Comparison of ENCODE assay signal across 8 mouse cellular contexts in the genomic region with DNA sequence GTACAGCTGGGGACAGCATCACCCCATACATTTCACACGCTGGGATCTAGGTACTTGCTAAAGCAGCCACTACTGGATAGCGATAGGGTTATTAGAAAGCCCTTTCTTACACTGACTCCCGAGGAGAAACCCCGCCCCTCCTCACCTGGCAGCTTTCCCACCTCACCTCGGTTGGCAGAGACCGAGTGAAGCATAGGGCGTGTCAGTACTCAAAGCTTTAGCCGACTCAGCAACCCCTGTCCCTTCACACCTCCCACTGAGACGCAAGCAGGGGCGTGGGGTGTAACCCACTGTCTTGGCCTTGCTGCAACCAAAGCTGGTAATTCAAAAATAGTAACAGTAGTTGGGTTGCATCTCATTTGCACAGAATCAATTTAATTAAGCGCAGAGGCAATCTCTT. TPM values are rescaled to one million over a fixed set of nuclear protein-coding genes. Genes with fewer than 3 reads are reported as not detected.
A peak's percentile ranks its signal among the peaks of the same experiment; 100 is the strongest.
DNase-seq lines count a peak whose midpoint lies in the region; ATAC-seq and TF ChIP-seq lines count a peak whose summit lies in the region.

No protein-coding gene starts in this region.

- peak overlapping the region; percentile 34 for H3K4me3 ChIP-seq in left cerebral cortex, adult 2 months
- H3K4me3 ChIP-seq in forebrain, embryonic 11.5 days (ENCODE audit: low read depth, low read length) = no peak overlapping the region; the same call in 1 of the 2 replicates
- no peak overlapping the region for H3K4me3 ChIP-seq in hindbrain, embryonic 16.5 days (ENCODE audit: low read length)
- 0 out of 2 replicates have a peak overlapping the region, but pooled peaks have one; percentile 35 for H3K4me3 ChIP-seq in liver, embryonic 12.5 days
- peak overlapping the region; percentile 35 for H3K4me3 ChIP-seq in neural tube, embryonic 15.5 days (replicated peaks)

- no peaks in the 10 kb centered on the region for H3K9me3 ChIP-seq in forebrain, embryonic 11.5 days (ENCODE audit: control insufficient read depth, low read length)
- no peaks in the 10 kb centered on the region for H3K9me3 ChIP-seq in hindbrain, embryonic 16.5 days (ENCODE audit: control insufficient read depth, low read length)
- H3K9me3 ChIP-seq in liver, embryonic 12.5 days (replicated peaks) = no peaks in the 10 kb centered on the region
- no peaks in the 10 kb centered on the region for H3K9me3 ChIP-seq in neural tube, embryonic 15.5 days (replicated peaks)

- no peak for TF ChIP-seq CTCF in left cerebral cortex, adult 2 months (IDR thresholded peaks at IDR 0.05)

- H3K27ac ChIP-seq in left cerebral cortex, adult 2 months = peak overlapping the region; percentile 72
- no peak overlapping the region for H3K27ac ChIP-seq in forebrain, embryonic 11.5 days (ENCODE audit: low read depth, low read length)
- H3K27ac ChIP-seq in hindbrain, embryonic 16.5 days (ENCODE audit: low read depth, low read length) = no peak overlapping the region
- no peak overlapping the region for H3K27ac ChIP-seq in liver, embryonic 12.5 days
- H3K27ac ChIP-seq in neural tube, embryonic 15.5 days (replicated peaks) = peak overlapping the region; percentile 63

- no peak overlapping the region for H3K9ac ChIP-seq in forebrain, embryonic 11.5 days (ENCODE audit: low read length)
- peak overlapping the region; percentile 31; the same call in 1 of the 2 replicates for H3K9ac ChIP-seq in hindbrain, embryonic 16.5 days (ENCODE audit: low read depth, low read length)
- H3K9ac ChIP-seq in liver, embryonic 12.5 days = no peak overlapping the region
- H3K9ac ChIP-seq in neural tube, embryonic 15.5 days (replicated peaks) = no peak overlapping the region

- ATAC-seq in forebrain, embryonic 11.5 days (replicated peaks; ENCODE audit: low FRiP score) = no peak
- no peak for ATAC-seq in hindbrain, embryonic 16.5 days
- no peak for ATAC-seq in liver, embryonic 12.5 days
- no peak for ATAC-seq in neural tube, embryonic 15.5 days (ENCODE audit: low FRiP score)

- H3K4me2 ChIP-seq in forebrain, embryonic 11.5 days (ENCODE audit: low read depth, low read length, severe bottlenecking) = peak overlapping the region; percentile 64; the same call in 1 of the 2 replicates
- H3K4me2 ChIP-seq in hindbrain, embryonic 16.5 days (ENCODE audit: low read length) = peak overlapping the region; percentile 77
- H3K4me2 ChIP-seq in liver, embryonic 12.5 days = peak overlapping the region; percentile 65
- peak overlapping the region; percentile 75 for H3K4me2 ChIP-seq in neural tube, embryonic 15.5 days

- no peak for DNase-seq in left cerebral cortex, adult 2 months (ENCODE audit: extremely low spot score in 1 of 2, low spot score in 2 of 2)
- no peak for DNase-seq in left cerebral cortex, adult 9 months (ENCODE audit: low spot score in 2 of 2)
- no peak for DNase-seq in forebrain, embryonic 11.5 days (ENCODE audit: low spot score)
- DNase-seq in yolk sac, embryonic 10.5 days (ENCODE audit: low spot score) = no peak
- DNase-seq in spleen, postnatal 36 days (ENCODE audit: low spot score in 2 of 2) = no peak

- WGBS in forebrain, embryonic 11.5 days = 7% methylated on average over 11 of the region's 11 CpGs
- WGBS in hindbrain, embryonic 16.5 days = 6% methylated on average over 11 of the region's 11 CpGs
- 11% methylated on average over 11 of the region's 11 CpGs for WGBS in liver, embryonic 12.5 days (ENCODE audit: insufficient replicate concordance)
- 8% methylated on average over 11 of the region's 11 CpGs for WGBS in neural tube, embryonic 15.5 days

- H3K4me1 ChIP-seq in forebrain, embryonic 11.5 days (replicated peaks; ENCODE audit: control insufficient read depth, insufficient read depth, low read length) = peaks cover 30% of the 10 kb centered on the region
- H3K4me1 ChIP-seq in hindbrain, embryonic 16.5 days (ENCODE audit: control insufficient read depth, insufficient read depth, low read depth, low read length) = peaks cover 73% of the 10 kb centered on the region
- peaks cover 80% of the 10 kb centered on the region for H3K4me1 ChIP-seq in liver, embryonic 12.5 days
- H3K4me1 ChIP-seq in neural tube, embryonic 15.5 days = peaks cover 88% of the 10 kb centered on the region

- H3K27me3 ChIP-seq in forebrain, embryonic 11.5 days (ENCODE audit: control insufficient read depth, insufficient read depth, low read length) = peaks cover 71% of the 10 kb centered on the region
- H3K27me3 ChIP-seq in hindbrain, embryonic 16.5 days (replicated peaks; ENCODE audit: control insufficient read depth, insufficient read depth, low read length) = peaks cover 11% of the 10 kb centered on the region
- peaks cover 100% of the 10 kb centered on the region for H3K27me3 ChIP-seq in liver, embryonic 12.5 days (replicated peaks)
- peaks cover 37% of the 10 kb centered on the region for H3K27me3 ChIP-seq in neural tube, embryonic 15.5 days (replicated peaks)

- H3K36me3 ChIP-seq in forebrain, embryonic 11.5 days (ENCODE audit: control insufficient read depth, insufficient read depth, low read length) = no peaks in the 10 kb centered on the region
- H3K36me3 ChIP-seq in hindbrain, embryonic 16.5 days (ENCODE audit: control insufficient read depth, insufficient read depth, low read length) = no peaks in the 10 kb centered on the region
- H3K36me3 ChIP-seq in liver, embryonic 12.5 days = no peaks in the 10 kb centered on the region
- no peaks in the 10 kb centered on the region for H3K36me3 ChIP-seq in neural tube, embryonic 15.5 days

- intact Hi-C loops in left cerebral cortex, adult 2 months (cut with DNase I) = loop anchor here (10.0 kb wide), 1 partner anchor 168 kb away; a partner anchor contains a TSS

RNA-seq across cellular contexts. Expression of a gene that starts 2.0 kb away (rescaled TPM):
- 10 to 100 TPM; 13.0 to 13.2 TPM for total RNA-seq in left cerebral cortex, adult 2 months (2021)
- 7.9 and 9.1 TPM in 2 replicates for polyA plus RNA-seq in forebrain, embryonic 11.5 days (2014; fragmentation: Nextera tagmentation; extraction: Ambion mirVana)
- 9.3 and 9.5 TPM in 2 replicates for polyA plus RNA-seq in hindbrain, embryonic 16.5 days (2015; fragmentation: Nextera tagmentation; extraction: Ambion mirVana)
- 2.7 and 2.8 TPM in 2 replicates for polyA plus RNA-seq in liver, embryonic 12.5 days (2016; fragmentation: Nextera tagmentation; extraction: Ambion mirVana)
- polyA plus RNA-seq in neural tube, embryonic 15.5 days (2015; fragmentation: Nextera tagmentation; extraction: Ambion mirVana) = 9.2 and 9.5 TPM in 2 replicates

RNA-seq across cellular contexts. Expression of a gene that starts 2.1 kb away (rescaled TPM):
- total RNA-seq in left cerebral cortex, adult 2 months (2021) = under 1 TPM in 1 of 2 experiments, not detected in 1; 0.38 TPM
- polyA plus RNA-seq in forebrain, embryonic 11.5 days (2014; fragmentation: Nextera tagmentation; extraction: Ambion mirVana) = 0.17 TPM in 1 of 2 replicates, not detected in the other
- polyA plus RNA-seq in hindbrain, embryonic 16.5 days (2015; fragmentation: Nextera tagmentation; extraction: Ambion mirVana) = 0.32 and 0.60 TPM in 2 replicates
- 0.07 TPM in 1 of 2 replicates, not detected in the other for polyA plus RNA-seq in liver, embryonic 12.5 days (2016; fragmentation: Nextera tagmentation; extraction: Ambion mirVana)
- polyA plus RNA-seq in neural tube, embryonic 15.5 days (2015; fragmentation: Nextera tagmentation; extraction: Ambion mirVana) = 0.51 and 0.70 TPM in 2 replicates

RNA-seq across cellular contexts. Expression of a gene that starts 2.8 kb away (rescaled TPM):
- 100 to 1,000 TPM; 171 to 182 TPM for total RNA-seq in left cerebral cortex, adult 2 months (2021)
- polyA plus RNA-seq in forebrain, embryonic 11.5 days (2014; fragmentation: Nextera tagmentation; extraction: Ambion mirVana) = 0.35 and 0.55 TPM in 2 replicates
- 8.7 and 11.2 TPM in 2 replicates for polyA plus RNA-seq in hindbrain, embryonic 16.5 days (2015; fragmentation: Nextera tagmentation; extraction: Ambion mirVana)
- 0.17 and 0.26 TPM in 2 replicates for polyA plus RNA-seq in liver, embryonic 12.5 days (2016; fragmentation: Nextera tagmentation; extraction: Ambion mirVana)
- polyA plus RNA-seq in neural tube, embryonic 15.5 days (2015; fragmentation: Nextera tagmentation; extraction: Ambion mirVana) = 11.2 and 12.3 TPM in 2 replicates

RNA-seq across cellular contexts. Expression of a gene that starts 17.4 kb away (rescaled TPM):
- 10 to 100 TPM; 51.4 to 52.9 TPM for total RNA-seq in left cerebral cortex, adult 2 months (2021)
- 3.9 and 4.5 TPM in 2 replicates for polyA plus RNA-seq in forebrain, embryonic 11.5 days (2014; fragmentation: Nextera tagmentation; extraction: Ambion mirVana)
- polyA plus RNA-seq in hindbrain, embryonic 16.5 days (2015; fragmentation: Nextera tagmentation; extraction: Ambion mirVana) = 56.9 and 60.3 TPM in 2 replicates
- polyA plus RNA-seq in liver, embryonic 12.5 days (2016; fragmentation: Nextera tagmentation; extraction: Ambion mirVana) = 0.57 and 0.62 TPM in 2 replicates
- 49.9 and 60.7 TPM in 2 replicates for polyA plus RNA-seq in neural tube, embryonic 15.5 days (2015; fragmentation: Nextera tagmentation; extraction: Ambion mirVana)

RNA-seq across cellular contexts. Expression of a gene that starts 53.2 kb away (rescaled TPM):
- total RNA-seq in left cerebral cortex, adult 2 months (2021) = 10 to 100 TPM; 56.9 to 62.1 TPM
- 10.5 and 12.8 TPM in 2 replicates for polyA plus RNA-seq in forebrain, embryonic 11.5 days (2014; fragmentation: Nextera tagmentation; extraction: Ambion mirVana)
- polyA plus RNA-seq in hindbrain, embryonic 16.5 days (2015; fragmentation: Nextera tagmentation; extraction: Ambion mirVana) = 30.0 and 32.4 TPM in 2 replicates
- 9.8 and 10.3 TPM in 2 replicates for polyA plus RNA-seq in liver, embryonic 12.5 days (2016; fragmentation: Nextera tagmentation; extraction: Ambion mirVana)
- 25.4 and 26.1 TPM in 2 replicates for polyA plus RNA-seq in neural tube, embryonic 15.5 days (2015; fragmentation: Nextera tagmentation; extraction: Ambion mirVana)

Comparison
In these comparisons a context has a peak if more than half of its experiments do, and no peak if none do; other contexts are left out.
1. H3K27ac ChIP-seq: peak in left cerebral cortex, adult 2 months (single experiment) and neural tube, embryonic 15.5 days (single experiment); none in forebrain, embryonic 11.5 days (single experiment), hindbrain, embryonic 16.5 days (single experiment) and liver, embryonic 12.5 days (single experiment).
2. H3K4me3 ChIP-seq: peak in left cerebral cortex, adult 2 months (single experiment), liver, embryonic 12.5 days (single experiment) and neural tube, embryonic 15.5 days (single experiment); none in forebrain, embryonic 11.5 days (single experiment) and hindbrain, embryonic 16.5 days (single experiment).
3. Peak in every context shown above with its lines, with median percentiles within 50 percentile points of each other: H3K4me2 ChIP-seq.